Mouse (Mus musculus): ENCODE measurements around the gene 4933406M09Rik. TPM values are rescaled to one million over a fixed set of nuclear protein-coding genes. Genes with fewer than 3 reads are reported as not detected.
A peak's percentile ranks its signal among the peaks of the same experiment; 100 is the strongest.

Gene 4933406M09Rik
- polyA plus RNA-seq, 1 experiment from 2014 or later: not detected

- ATAC-seq (ENCODE audit: insufficient read depth): no peak
- H3K27me3 ChIP-seq (ENCODE audit: insufficient read depth, low read length): no peaks in the 10 kb centered on the region
- H3K36me3 ChIP-seq (ENCODE audit: insufficient read depth): peaks cover 22% of the 10 kb centered on the region
- no peak for DNase-seq
- no peak overlapping the region for H3K27ac ChIP-seq (ENCODE audit: low read depth)
- peaks cover 6% of the 10 kb centered on the region; the same call in 1 of the 2 replicates for H3K4me1 ChIP-seq (ENCODE audit: insufficient read depth)
- H3K9ac ChIP-seq: no peak overlapping the region
- 70% methylated on average over 8 of the region's 8 CpGs for WGBS
- H3K9me3 ChIP-seq (ENCODE audit: low read depth, low read length): no peaks in the 10 kb centered on the region
- no peak for TF ChIP-seq CTCF (IDR thresholded peaks at IDR 0.05; ENCODE audit: low read depth)
- H3K4me3 ChIP-seq (ENCODE audit: low read depth, low read length): no peak overlapping the region
- no peak overlapping the region for H3K4me2 ChIP-seq
Measured at GRCm38 (mm10) chr1:134342781-134343310, 42.9 kb upstream of the 4933406M09Rik start.

GRCm38 (mm10) chr1:134343567-134343966 lies 42.2 kb upstream of the 4933406M09Rik start:
- DNase-seq: peak; percentile 12
- TF ChIP-seq CTCF (IDR thresholded peaks at IDR 0.05; ENCODE audit: low read depth): no peak
- WGBS: 2% methylated on average over 2 of the region's 2 CpGs

GRCm38 (mm10) chr1:134344005-134344950 lies 41.5 kb upstream of the 4933406M09Rik start:
- peaks cover 6% of the 10 kb centered on the region; the same call in 1 of the 2 replicates for H3K4me1 ChIP-seq (ENCODE audit: insufficient read depth)
- WGBS: under 1% methylated on average over 54 of the region's 54 CpGs
- H3K9ac ChIP-seq: peak overlapping the region; percentile 59
- DNase-seq: peak; percentile 96
- no peaks in the 10 kb centered on the region for H3K27me3 ChIP-seq (ENCODE audit: insufficient read depth, low read length)
- TF ChIP-seq CTCF (IDR thresholded peaks at IDR 0.05; ENCODE audit: low read depth): no peak
- peak; percentile 94 for ATAC-seq (ENCODE audit: insufficient read depth)
- peak overlapping the region; percentile 94 for H3K4me2 ChIP-seq
- peaks cover 31% of the 10 kb centered on the region for H3K36me3 ChIP-seq (ENCODE audit: insufficient read depth)
- H3K27ac ChIP-seq (ENCODE audit: low read depth): no peak overlapping the region
- H3K9me3 ChIP-seq (ENCODE audit: low read depth, low read length): no peaks in the 10 kb centered on the region
- peak overlapping the region; percentile 53 for H3K4me3 ChIP-seq (ENCODE audit: low read depth, low read length)

More at GRCm38 (mm10) chr1:134343567-134343966, 42.2 kb upstream of the 4933406M09Rik start:
- no peak overlapping the region; the same call in 1 of the 2 replicates for H3K9ac ChIP-seq
- peak overlapping the region; percentile 53 for H3K4me3 ChIP-seq (ENCODE audit: low read depth, low read length)
- no peaks in the 10 kb centered on the region for H3K27me3 ChIP-seq (ENCODE audit: insufficient read depth, low read length)
- no peaks in the 10 kb centered on the region for H3K9me3 ChIP-seq (ENCODE audit: low read depth, low read length)
- no peak overlapping the region for H3K27ac ChIP-seq (ENCODE audit: low read depth)
- H3K4me1 ChIP-seq (ENCODE audit: insufficient read depth): peaks cover 6% of the 10 kb centered on the region; the same call in 1 of the 2 replicates
- ATAC-seq (ENCODE audit: insufficient read depth): 0 out of 2 replicates have a peak, but pooled peaks have one; percentile 1
- H3K36me3 ChIP-seq (ENCODE audit: insufficient read depth): peaks cover 27% of the 10 kb centered on the region
- peak overlapping the region; percentile 94 for H3K4me2 ChIP-seq

- no peak for DNase-seq
- ATAC-seq (ENCODE audit: insufficient read depth): no peak
Measured at GRCm38 (mm10) chr1:134345075-134345474, 40.7 kb upstream of the 4933406M09Rik start.

GRCm38 (mm10) chr1:134347791-134348190 lies 37.9 kb upstream of the 4933406M09Rik start:
- DNase-seq (no peak), ATAC-seq (ENCODE audit: insufficient read depth) (no peak)
- Histone ChIP-seq H3K4me1 (ENCODE audit: insufficient read depth) (peaks cover 6% of the 10 kb centered on the region; the same call in 1 of the 2 replicates), H3K4me2 (no peak overlapping the region), H3K36me3 (ENCODE audit: insufficient read depth) (peaks cover 66% of the 10 kb centered on the region), H3K27me3 (ENCODE audit: insufficient read depth, low read length) (no peaks in the 10 kb centered on the region), H3K9ac (no peak overlapping the region), H3K4me3 (ENCODE audit: low read depth, low read length) (no peak overlapping the region), H3K9me3 (ENCODE audit: low read depth, low read length) (no peaks in the 10 kb centered on the region), H3K27ac (ENCODE audit: low read depth) (no peak overlapping the region)
- WGBS: 85% methylated on average over 9 of the region's 9 CpGs
- TF ChIP-seq CTCF (IDR thresholded peaks at IDR 0.05; ENCODE audit: low read depth): no peak

More at GRCm38 (mm10) chr1:134345075-134345474, 40.7 kb upstream of the 4933406M09Rik start:
- Histone ChIP-seq H3K27ac (ENCODE audit: low read depth) (no peak overlapping the region), H3K9me3 (ENCODE audit: low read depth, low read length) (no peaks in the 10 kb centered on the region), H3K4me2 (peak overlapping the region; percentile 94), H3K27me3 (ENCODE audit: insufficient read depth, low read length) (no peaks in the 10 kb centered on the region), H3K9ac (no peak overlapping the region), H3K36me3 (ENCODE audit: insufficient read depth) (peaks cover 39% of the 10 kb centered on the region), H3K4me1 (ENCODE audit: insufficient read depth) (peaks cover 6% of the 10 kb centered on the region; the same call in 1 of the 2 replicates), H3K4me3 (ENCODE audit: low read depth, low read length) (peak overlapping the region; percentile 53)
- TF ChIP-seq CTCF (IDR thresholded peaks at IDR 0.05; ENCODE audit: low read depth): no peak
- 69% methylated on average over 4 of the region's 4 CpGs for WGBS

GRCm38 (mm10) chr1:134353326-134353725 lies 32.4 kb upstream of the 4933406M09Rik start:
- 92% methylated on average over 2 of the region's 2 CpGs for WGBS
- H3K27ac ChIP-seq (ENCODE audit: low read depth): no peak overlapping the region
- ATAC-seq (ENCODE audit: insufficient read depth) (no peak), DNase-seq (no peak)
- no peak overlapping the region for H3K4me2 ChIP-seq
- H3K9me3 ChIP-seq (ENCODE audit: low read depth, low read length): no peaks in the 10 kb centered on the region
- no peak overlapping the region for H3K9ac ChIP-seq
- no peak for TF ChIP-seq CTCF (IDR thresholded peaks at IDR 0.05; ENCODE audit: low read depth)
- H3K27me3 ChIP-seq (ENCODE audit: insufficient read depth, low read length): no peaks in the 10 kb centered on the region
- H3K36me3 ChIP-seq (ENCODE audit: insufficient read depth): peaks cover 94% of the 10 kb centered on the region
- H3K4me3 ChIP-seq (ENCODE audit: low read depth, low read length): no peak overlapping the region
- no peaks in the 10 kb centered on the region for H3K4me1 ChIP-seq (ENCODE audit: insufficient read depth)

- peaks cover 6% of the 10 kb centered on the region; the same call in 1 of the 2 replicates for H3K4me1 ChIP-seq (ENCODE audit: insufficient read depth)
- peaks cover 77% of the 10 kb centered on the region for H3K36me3 ChIP-seq (ENCODE audit: insufficient read depth)
- ATAC-seq (ENCODE audit: insufficient read depth) (no peak), DNase-seq (no peak)
- H3K4me3 ChIP-seq (ENCODE audit: low read depth, low read length): no peak overlapping the region
- no peaks in the 10 kb centered on the region for H3K27me3 ChIP-seq (ENCODE audit: insufficient read depth, low read length)
- no peaks in the 10 kb centered on the region for H3K9me3 ChIP-seq (ENCODE audit: low read depth, low read length)
- no peak overlapping the region for H3K27ac ChIP-seq (ENCODE audit: low read depth)
- TF ChIP-seq CTCF (IDR thresholded peaks at IDR 0.05; ENCODE audit: low read depth): no peak
- no peak overlapping the region for H3K9ac ChIP-seq
- whole genome bisulfite sequencing: 62% methylated on average over 4 of the region's 4 CpGs
- H3K4me2 ChIP-seq: no peak overlapping the region
Measured at GRCm38 (mm10) chr1:134357461-134357860, 28.3 kb upstream of the 4933406M09Rik start.
